Mouse (Mus musculus) heart, adult 11 months (tissue): ENCODE measurements around the gene 9130019O22Rik.
A peak's percentile ranks its signal among the peaks of the same experiment; 100 is the strongest.
"Not testable (repeated sequence)": the region's sequence is repeated elsewhere in the genome, so short reads cannot be mapped to it uniquely, and the experiment has no call there.

Experiments used
- DNase-seq: peaks from one replicate; pipeline ENCODE4 v3.0.0; 2022

Gene 9130019O22Rik

GRCm38 (mm10) chr7:127386641-127387392, at the start of gene 9130019O22Rik:
Gene 9130019O22Rik, minus strand, starts transcription at chr7:127387166.
- peak; percentile 99 for DNase-seq

- no peak for DNase-seq
Observed at GRCm38 (mm10) chr7:127435206-127435605, 48.2 kb upstream of the 9130019O22Rik start.

- DNase-seq = peak; percentile 97
Observed at GRCm38 (mm10) chr7:127426354-127426753, 39.4 kb upstream of the 9130019O22Rik start.

GRCm38 (mm10) chr7:127425911-127426310, 38.9 kb upstream of the 9130019O22Rik start:
- no peak for DNase-seq

- DNase-seq = no peak
Observed at GRCm38 (mm10) chr7:127425291-127425690, 38.3 kb upstream of the 9130019O22Rik start.

DNA sequence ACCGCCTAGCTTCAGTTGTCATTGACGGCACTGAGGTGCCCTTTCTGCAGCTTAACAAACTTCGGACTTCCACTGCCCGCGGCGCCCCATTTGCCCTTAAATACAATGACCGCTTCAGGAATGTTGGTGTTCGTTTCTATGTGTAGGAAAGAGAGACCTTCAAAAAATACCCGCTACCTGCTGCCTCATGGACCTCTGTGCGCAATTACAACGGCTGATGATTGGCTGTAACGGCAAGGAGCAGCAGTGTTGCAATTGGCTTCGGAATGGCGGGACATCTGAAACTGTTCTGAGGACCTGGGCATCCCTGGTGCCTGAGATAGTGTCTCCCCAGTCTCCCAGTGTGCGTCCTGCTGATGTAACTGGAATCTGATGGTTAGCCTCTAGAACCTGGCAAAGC, 35.3 kb upstream of the 9130019O22Rik start:
- peak; percentile 96 for DNase-seq

- peak; percentile 99 for DNase-seq
Observed at GRCm38 (mm10) chr7:127421388-127422191, 34.6 kb upstream of the 9130019O22Rik start, which contains the start of gene Zfp688. Gene Zfp688, minus strand, starts transcription at chr7:127422068.

DNA sequence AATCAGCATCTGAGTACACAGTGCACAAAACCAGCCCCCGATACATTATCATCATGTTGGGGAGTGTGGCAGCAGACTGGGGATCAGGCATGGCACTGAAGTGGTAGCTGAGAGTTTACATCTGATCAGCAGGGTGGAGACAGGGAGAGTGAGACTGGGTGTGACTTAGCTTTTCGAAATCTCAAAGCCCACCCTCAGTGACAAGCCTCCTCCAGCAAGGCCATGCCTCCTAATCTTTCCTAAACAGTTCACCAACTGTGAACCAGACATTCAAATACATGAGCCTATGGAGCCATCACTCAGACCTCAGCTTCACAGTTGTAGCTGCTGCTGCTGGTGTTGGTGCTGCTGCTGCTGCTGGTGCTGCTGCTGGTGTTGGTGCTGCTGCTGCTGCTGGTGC, 24.5 kb upstream of the 9130019O22Rik start:
- DNase-seq = no peak

DNA sequence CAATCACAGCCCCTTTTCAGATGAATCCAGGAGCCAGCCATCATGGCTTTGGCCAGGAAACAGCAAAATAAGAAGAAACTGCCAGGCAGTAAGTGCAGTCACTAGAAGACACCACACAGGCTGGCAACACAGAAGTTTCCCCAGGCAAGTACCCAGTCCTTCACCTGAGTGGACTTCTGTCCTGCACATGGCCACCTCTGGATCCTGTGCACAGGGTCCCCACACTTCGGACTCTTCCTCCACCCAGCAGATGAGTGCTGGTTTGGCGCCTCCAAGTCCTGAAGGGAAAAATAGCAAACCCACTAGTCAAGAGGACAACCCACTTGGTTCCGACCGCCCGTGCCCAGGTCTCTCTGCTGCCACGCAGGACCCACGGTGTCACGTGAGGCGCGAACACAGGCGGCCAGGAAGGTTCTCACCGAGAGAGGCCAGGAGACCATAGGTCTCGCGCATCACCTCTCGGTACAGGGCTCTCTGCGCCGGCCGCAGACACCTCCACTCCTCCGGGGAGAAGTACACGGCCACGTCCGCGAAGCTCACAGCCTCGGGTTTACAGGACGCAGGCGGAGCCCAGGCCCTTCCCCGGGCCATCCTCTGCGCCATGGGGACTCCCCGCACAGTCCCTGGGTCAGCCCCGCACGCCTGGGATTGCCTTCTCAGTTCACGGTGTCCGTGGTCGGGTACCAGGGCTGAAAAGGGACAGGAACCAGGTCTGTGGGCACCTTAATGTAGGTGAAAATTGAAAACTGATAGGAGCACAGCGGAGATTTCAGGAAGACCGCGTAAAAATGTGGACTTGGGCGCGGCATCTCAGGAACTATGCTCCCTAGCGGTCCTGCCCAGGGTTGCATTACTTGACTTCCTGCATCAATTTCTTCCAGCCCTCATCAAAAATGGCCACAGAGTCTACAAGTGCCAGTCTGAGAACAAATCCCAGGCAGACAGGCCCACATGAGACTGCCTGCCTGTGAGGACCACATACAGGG, 19.3 kb upstream of the 9130019O22Rik start, which contains the start of gene Zfp764:
Gene Zfp764, minus strand, starts transcription at position 821 of the 986 bp plus-strand sequence.
- DNase-seq = peak; percentile 98

DNA sequence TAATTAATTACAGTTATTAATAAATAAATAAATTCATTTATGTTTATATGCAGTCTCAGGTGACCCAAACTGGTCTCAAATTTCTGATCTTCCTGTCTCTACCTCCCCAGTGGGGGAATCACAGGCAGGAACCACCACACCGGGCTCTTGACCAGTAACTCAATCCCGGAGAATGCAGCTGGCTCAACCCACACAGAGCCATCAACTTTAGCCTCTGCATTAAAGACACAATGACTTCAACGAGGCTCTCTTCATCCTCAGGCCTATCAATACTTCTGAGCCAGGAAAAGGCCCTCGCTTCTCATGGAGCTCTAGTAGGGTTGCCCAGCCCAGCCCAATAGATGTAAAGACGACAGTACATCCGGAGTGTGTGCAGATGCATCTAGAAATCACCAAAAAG, 17.1 kb upstream of the 9130019O22Rik start:
- DNase-seq = peak; percentile 91

GRCm38 (mm10) chr7:127402980-127403379, 16.0 kb upstream of the 9130019O22Rik start:
- no peak for DNase-seq

DNA sequence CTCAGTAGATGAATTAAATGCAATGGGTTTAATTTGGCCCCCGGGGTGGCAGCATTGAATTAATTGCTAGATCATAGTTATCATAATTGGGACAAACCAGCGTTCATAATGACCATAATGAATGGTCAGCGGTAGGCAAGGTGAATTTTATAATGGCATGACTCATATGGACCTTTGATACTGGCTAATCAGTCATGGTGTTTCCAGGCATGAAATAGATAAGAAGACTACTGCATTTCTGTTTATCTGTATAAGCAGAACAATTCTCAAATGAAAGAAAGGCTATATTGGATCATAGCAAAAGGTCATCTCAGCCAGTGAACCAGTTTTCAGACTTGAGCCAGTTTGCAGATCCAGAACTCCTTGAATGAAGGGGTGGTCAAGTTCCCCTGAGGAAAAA, 13.4 kb upstream of the 9130019O22Rik start:
- DNase-seq = no peak

DNA sequence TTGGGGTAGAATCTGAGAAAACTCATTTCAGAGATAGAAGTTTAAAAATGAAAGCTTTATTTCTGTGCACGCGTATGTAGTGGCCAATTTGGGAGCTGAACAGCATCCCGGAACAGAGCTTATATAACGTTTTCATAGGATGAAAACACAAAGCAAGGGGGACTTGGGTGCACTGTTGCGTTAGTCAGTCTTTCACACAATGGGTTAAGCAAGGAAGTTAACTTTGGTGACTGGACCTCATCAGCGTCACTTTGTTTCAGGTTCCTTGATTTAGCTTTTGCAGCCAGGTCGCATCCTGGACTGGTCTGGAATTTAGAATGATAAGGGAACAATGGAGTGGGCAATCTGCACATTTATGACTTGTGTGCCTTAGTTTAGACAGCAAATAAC, 7.0 kb upstream of the 9130019O22Rik start:
- no peak for DNase-seq

- peak; percentile 100 for DNase-seq
Observed at GRCm38 (mm10) chr7:127393157-127393943, 6.4 kb upstream of the 9130019O22Rik start, which contains the start of gene E430018J23Rik. Gene E430018J23Rik, minus strand, starts transcription at chr7:127393629.

DNA sequence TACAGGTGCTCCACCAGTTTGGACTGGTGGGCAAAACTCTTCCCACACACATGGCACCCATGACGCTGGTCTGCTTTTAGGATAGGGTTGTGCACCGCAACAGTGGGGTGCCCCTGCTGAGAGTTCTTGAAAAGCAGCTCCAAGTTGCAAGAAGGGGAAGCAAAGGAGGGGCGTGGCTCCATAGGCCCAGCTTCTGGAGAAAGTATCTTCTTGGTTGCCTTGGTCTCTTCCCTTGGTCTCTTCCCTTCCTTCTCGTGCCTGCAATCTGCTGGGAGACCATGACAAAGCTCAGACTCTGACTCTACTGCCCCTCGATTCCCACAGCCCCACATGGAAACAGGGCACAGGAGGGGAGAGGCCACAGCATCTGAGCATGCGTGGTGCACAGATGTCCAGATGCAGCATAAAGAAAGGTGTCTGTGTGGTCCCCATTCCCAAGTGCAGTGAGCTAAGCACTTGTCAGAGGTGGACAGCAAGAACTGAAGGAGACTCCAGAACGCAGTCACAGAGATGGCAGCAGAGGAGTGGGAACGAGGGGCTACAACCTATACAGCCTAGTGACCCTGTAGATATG, 5.4 kb upstream of the 9130019O22Rik start:
- DNase-seq = peak; percentile 90

- DNase-seq = peak; percentile 90
Observed at GRCm38 (mm10) chr7:127391538-127391937, 4.6 kb upstream of the 9130019O22Rik start.

DNA sequence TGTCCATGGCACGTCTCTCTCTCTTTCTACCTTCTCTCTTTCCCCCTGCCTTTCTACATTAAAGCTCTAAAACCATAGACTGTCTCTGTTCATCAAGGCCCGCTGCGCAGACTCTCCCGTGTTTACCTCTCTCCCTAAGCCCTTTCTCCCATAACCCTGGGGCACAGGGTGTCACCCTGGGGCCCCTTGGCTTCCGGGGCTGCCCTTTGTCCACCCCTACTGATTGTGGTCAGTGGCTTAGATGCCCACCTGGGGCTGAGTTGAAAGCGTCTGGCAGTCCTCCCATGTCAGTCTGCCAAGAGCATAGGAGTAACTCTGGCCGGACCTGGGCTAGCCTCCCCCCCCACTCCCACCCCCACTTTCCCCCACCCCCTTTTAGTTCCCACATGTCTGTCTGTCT, 3.3 kb upstream of the 9130019O22Rik start:
- peak; percentile 83 for DNase-seq

DNA sequence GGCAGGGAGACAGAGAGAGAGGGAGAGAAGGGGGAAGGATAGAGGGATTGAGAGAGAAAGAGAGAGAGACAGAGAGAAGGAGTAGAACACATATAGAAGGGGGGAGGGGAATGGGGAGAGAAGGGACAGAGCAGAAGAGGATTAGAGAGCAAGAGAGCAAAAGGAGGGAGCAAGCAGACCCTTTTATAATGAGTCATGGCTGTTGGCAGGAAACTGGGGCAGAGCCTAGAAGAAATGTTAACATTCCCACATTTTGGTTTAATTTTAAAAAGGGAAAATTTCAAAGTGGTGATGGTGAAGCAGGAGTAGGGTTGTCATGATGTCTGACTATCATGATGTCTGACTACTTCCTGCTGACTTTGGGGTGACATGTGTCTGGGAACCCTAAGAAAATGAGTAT, 1.2 kb upstream of the 9130019O22Rik start:
- not testable (repeated sequence) for DNase-seq

DNA sequence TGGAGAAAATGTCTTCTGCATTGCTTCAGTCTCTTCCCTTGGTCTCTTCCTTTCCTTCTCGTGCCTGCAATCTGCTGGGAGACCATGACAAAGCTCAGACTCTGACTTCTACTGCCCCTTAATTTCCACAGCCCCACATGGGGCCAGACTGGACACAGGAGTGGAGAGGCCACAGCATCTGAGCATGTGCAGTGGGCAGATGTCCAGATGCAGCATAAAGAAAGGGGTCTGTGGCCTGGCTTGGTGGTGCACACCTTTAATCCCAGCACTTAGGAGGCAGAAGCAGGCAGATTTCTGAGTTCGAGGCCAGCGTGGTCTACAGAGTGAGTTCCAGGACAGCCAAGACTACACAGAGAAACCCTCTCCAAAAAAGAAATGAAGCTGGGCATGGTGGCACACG, 1.4 kb downstream of the 9130019O22Rik start:
- not testable (repeated sequence) for DNase-seq

DNA sequence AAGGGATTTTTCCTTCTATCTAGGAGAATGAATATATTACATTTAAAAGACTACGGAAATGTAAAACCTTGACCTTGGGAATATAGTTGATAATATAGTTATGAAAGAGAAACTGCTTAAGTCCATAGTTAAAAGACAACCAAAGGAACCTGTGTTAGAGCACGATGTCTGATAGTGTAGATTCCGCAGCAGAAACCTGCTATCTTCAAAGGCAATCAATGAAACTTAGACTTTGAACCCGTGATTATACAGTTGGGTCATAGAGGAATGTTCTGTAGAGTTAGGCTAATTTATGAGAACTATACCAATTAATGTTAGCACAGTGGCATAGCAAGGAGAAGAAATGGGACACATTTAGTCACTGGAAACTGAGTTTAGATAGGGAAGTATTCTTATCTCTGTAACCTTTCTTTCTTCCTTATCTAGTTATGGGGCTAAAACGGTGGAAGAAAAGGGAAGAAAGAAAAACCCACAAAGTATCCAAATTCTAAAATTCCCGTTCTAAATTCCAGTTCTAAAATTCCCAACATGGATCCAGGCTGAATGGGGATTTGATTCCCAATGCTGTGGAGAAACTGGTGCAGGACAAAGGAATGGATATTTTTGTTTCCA, 8.6 kb downstream of the 9130019O22Rik start:
- no peak for DNase-seq
